Mouse (Mus musculus) forebrain, embryonic 10.5 days (tissue): ENCODE results near the gene Cers1. TPM values are rescaled to one million over a fixed set of nuclear protein-coding genes. Genes with fewer than 3 reads are reported as not detected.
A peak's percentile ranks its signal among the peaks of the same experiment; 100 is the strongest.

Source experiments
- DNase-seq: peaks from one replicate; pipeline ENCODE4 v3.0.0-alpha.2; 2017; ENCODE audit warnings: low spot score; ENCODE audit errors: extremely low spot score
- H3K27ac ChIP-seq: fragments of 300-500 bp; sonication (generic); 2 replicates; pipeline ENCODE4 v1.5.1; 2016; ENCODE audit warnings: mild to moderate bottlenecking
- H3K27me3 ChIP-seq: fragments of 300-500 bp; sonication (generic); 2 replicates; pipeline ENCODE4 v1.6.1; 2016; ENCODE audit warnings: mild to moderate bottlenecking; ENCODE audit not compliant: poor library complexity, severe bottlenecking
- H3K36me3 ChIP-seq: fragments of 300-500 bp; sonication (generic); replicated peaks from 2 replicates; pipeline ENCODE4 v1.6.1; 2016; ENCODE audit warnings: mild to moderate bottlenecking, moderate library complexity
- H3K4me1 ChIP-seq: fragments of 300-500 bp; sonication (generic); 2 replicates; pipeline ENCODE4 v1.6.1; 2016
- H3K4me3 ChIP-seq: fragments of 300-500 bp; sonication (generic); 2 replicates; pipeline ENCODE4 v1.5.1; 2016; ENCODE audit warnings: mild to moderate bottlenecking, moderate library complexity
- H3K9me3 ChIP-seq: fragments of 300-500 bp; sonication (generic); 2 replicates; pipeline ENCODE4 v1.6.1; 2016; ENCODE audit warnings: mild to moderate bottlenecking, moderate library complexity
- WGBS: fragments of 180-500 bp; shearing (Covaris S2); methylation state at CpG from one replicate; pipeline ENCODE4 v1.1.7; 2016; 5-methylcytosine and 5-hydroxymethylcytosine counted together
- polyA plus RNA-seq: library from polyadenylated mRNA; unstranded; fragments of >200 nt; fragmentation: Nextera tagmentation; extraction: Ambion mirVana; gene quantifications from 2 replicates; pipeline ENCODE4 v1.2.1, GENCODE M21; 2016

Gene Cers1
- polyA plus RNA-seq, 1 experiment from 2014 or later = 4.5 TPM

- Histone ChIP-seq H3K36me3 (peaks cover 42% of the 10 kb centered on the region), H3K27me3 (no peaks in the 10 kb centered on the region), H3K4me3 (peak overlapping the region; percentile 97), H3K27ac (peak overlapping the region; percentile 99), H3K9me3 (peaks cover 18% of the 10 kb centered on the region), H3K4me1 (peaks cover 52% of the 10 kb centered on the region)
- WGBS = 1% methylated on average over 55 of the region's 55 CpGs
- no peak for DNase-seq
Observed at GRCm38 (mm10) chr8:70283136-70284077, 32.2 kb upstream of the Cers1 start.

- DNase-seq = no peak
- H3K27me3 ChIP-seq = no peaks in the 10 kb centered on the region
- H3K36me3 ChIP-seq = peaks cover 52% of the 10 kb centered on the region
- 87% methylated on average over 5 of the region's 5 CpGs for WGBS
- H3K9me3 ChIP-seq = peaks cover 18% of the 10 kb centered on the region
- H3K4me3 ChIP-seq = peak overlapping the region; percentile 97
- peaks cover 47% of the 10 kb centered on the region for H3K4me1 ChIP-seq
- no peak overlapping the region for H3K27ac ChIP-seq
Observed at GRCm38 (mm10) chr8:70284421-70284820, 31.2 kb upstream of the Cers1 start.

GRCm38 (mm10) chr8:70285304-70285703 lies 30.3 kb upstream of the Cers1 start:
- Histone ChIP-seq H3K4me3 (peak overlapping the region; percentile 0; the same call in 1 of the 2 replicates), H3K36me3 (peaks cover 61% of the 10 kb centered on the region), H3K27ac (no peak overlapping the region), H3K4me1 (peaks cover 45% of the 10 kb centered on the region), H3K9me3 (peaks cover 18% of the 10 kb centered on the region), H3K27me3 (no peaks in the 10 kb centered on the region)
- DNase-seq = no peak
- WGBS = 96% methylated on average over 15 of the region's 15 CpGs

GRCm38 (mm10) chr8:70286737-70287136 lies 28.8 kb upstream of the Cers1 start:
- Histone ChIP-seq H3K36me3 (peaks cover 75% of the 10 kb centered on the region), H3K27ac (no peak overlapping the region), H3K9me3 (peaks cover 18% of the 10 kb centered on the region), H3K27me3 (no peaks in the 10 kb centered on the region), H3K4me1 (peaks cover 32% of the 10 kb centered on the region), H3K4me3 (no peak overlapping the region)
- DNase-seq = no peak
- 91% methylated on average over 8 of the region's 8 CpGs for WGBS

GRCm38 (mm10) chr8:70293988-70294405 lies 21.6 kb upstream of the Cers1 start:
- H3K9me3 ChIP-seq = no peaks in the 10 kb centered on the region
- 78% methylated on average over 5 of the region's 5 CpGs for WGBS
- H3K36me3 ChIP-seq = peaks cover 98% of the 10 kb centered on the region
- H3K4me1 ChIP-seq = no peaks in the 10 kb centered on the region; the same call in 1 of the 2 replicates
- DNase-seq = no peak
- no peak overlapping the region for H3K27ac ChIP-seq
- no peak overlapping the region for H3K4me3 ChIP-seq
- H3K27me3 ChIP-seq = no peaks in the 10 kb centered on the region

- Histone ChIP-seq H3K4me3 (peak overlapping the region; percentile 92), H3K36me3 (peaks cover 67% of the 10 kb centered on the region), H3K4me1 (peaks cover 24% of the 10 kb centered on the region), H3K27ac (no peak overlapping the region), H3K27me3 (no peaks in the 10 kb centered on the region), H3K9me3 (no peaks in the 10 kb centered on the region)
- 88% methylated on average over 3 of the region's 3 CpGs for WGBS
- DNase-seq = no peak
Observed at GRCm38 (mm10) chr8:70300881-70301280, 14.7 kb upstream of the Cers1 start.

GRCm38 (mm10) chr8:70302358-70302890 lies 13.2 kb upstream of the Cers1 start, which contains the start of the genes Ddx49 and Cope:
TSS of gene Ddx49 (minus strand) at chr8:70302489.
TSS of gene Cope (plus strand) at chr8:70302518.
- DNase-seq = peak; percentile 96
- peaks cover 67% of the 10 kb centered on the region for H3K36me3 ChIP-seq
- WGBS = under 1% methylated on average over 40 of the region's 40 CpGs
- no peaks in the 10 kb centered on the region for H3K9me3 ChIP-seq
- peak within 1 kb of the TSS; percentile 88 for H3K27ac ChIP-seq
- no peaks in the 10 kb centered on the region for H3K27me3 ChIP-seq
- peak within 1 kb of the TSS; percentile 92 for H3K4me3 ChIP-seq
- H3K4me1 ChIP-seq = peaks cover 24% of the 10 kb centered on the region

- H3K27me3 ChIP-seq = no peaks in the 10 kb centered on the region
- peaks cover 67% of the 10 kb centered on the region for H3K36me3 ChIP-seq
- H3K27ac ChIP-seq = peak overlapping the region; percentile 88
- H3K4me3 ChIP-seq = peak overlapping the region; percentile 92
- peaks cover 24% of the 10 kb centered on the region for H3K4me1 ChIP-seq
- 5% methylated on average over 16 of the region's 16 CpGs for WGBS
- no peak for DNase-seq
- no peaks in the 10 kb centered on the region for H3K9me3 ChIP-seq
Observed at GRCm38 (mm10) chr8:70302901-70303300, 12.7 kb upstream of the Cers1 start.

- no peak for DNase-seq
- H3K9me3 ChIP-seq = no peaks in the 10 kb centered on the region
- H3K27me3 ChIP-seq = peaks cover 8% of the 10 kb centered on the region; the same call in 1 of the 2 replicates
- H3K4me1 ChIP-seq = no peaks in the 10 kb centered on the region
- WGBS = 38% methylated on average over 2 of the region's 2 CpGs
- no peak overlapping the region for H3K4me3 ChIP-seq
- peaks cover 94% of the 10 kb centered on the region for H3K36me3 ChIP-seq
- H3K27ac ChIP-seq = no peak overlapping the region
Observed at GRCm38 (mm10) chr8:70309311-70309710, 6.3 kb upstream of the Cers1 start.

- peaks cover 55% of the 10 kb centered on the region for H3K36me3 ChIP-seq
- H3K9me3 ChIP-seq = no peaks in the 10 kb centered on the region
- H3K27ac ChIP-seq = no peak overlapping the region
- no peak for DNase-seq
- H3K4me1 ChIP-seq = peaks cover 39% of the 10 kb centered on the region
- no peak overlapping the region for H3K4me3 ChIP-seq
- WGBS = 88% methylated on average over 2 of the region's 2 CpGs
- peaks cover 26% of the 10 kb centered on the region for H3K27me3 ChIP-seq
Observed at GRCm38 (mm10) chr8:70313399-70313798, 2.2 kb upstream of the Cers1 start.

GRCm38 (mm10) chr8:70316511-70317504 lies 1.2 kb downstream of the Cers1 start:
- peak; percentile 86 for DNase-seq
- Histone ChIP-seq H3K27me3 (peaks cover 26% of the 10 kb centered on the region), H3K27ac (peak overlapping the region; percentile 80), H3K4me3 (peak overlapping the region; percentile 58), H3K9me3 (no peaks in the 10 kb centered on the region), H3K4me1 (peaks cover 39% of the 10 kb centered on the region), H3K36me3 (peaks cover 33% of the 10 kb centered on the region)
- WGBS = 9% methylated on average over 15 of the region's 15 CpGs

GRCm38 (mm10) chr8:70317872-70318271 lies 2.3 kb downstream of the Cers1 start:
- H3K4me3 ChIP-seq = peak overlapping the region; percentile 58

More at GRCm38 (mm10) chr8:70317872-70318271, 2.3 kb downstream of the Cers1 start:
- no peak for DNase-seq
- Histone ChIP-seq H3K4me1 (peaks cover 39% of the 10 kb centered on the region), H3K9me3 (no peaks in the 10 kb centered on the region), H3K27ac (peak overlapping the region; percentile 80), H3K36me3 (peaks cover 22% of the 10 kb centered on the region), H3K27me3 (peaks cover 26% of the 10 kb centered on the region)
- 86% methylated on average over 5 of the region's 5 CpGs for WGBS
